Mouse (Mus musculus): ENCODE data around the gene Tmem9. TPM values are rescaled to one million over a fixed set of nuclear protein-coding genes. Genes with fewer than 3 reads are reported as not detected.
A peak's percentile ranks its signal among the peaks of the same experiment; 100 is the strongest.

The Tmem9 gene
- polyA plus RNA-seq, 1 experiment, result 127 TPM

DNA sequence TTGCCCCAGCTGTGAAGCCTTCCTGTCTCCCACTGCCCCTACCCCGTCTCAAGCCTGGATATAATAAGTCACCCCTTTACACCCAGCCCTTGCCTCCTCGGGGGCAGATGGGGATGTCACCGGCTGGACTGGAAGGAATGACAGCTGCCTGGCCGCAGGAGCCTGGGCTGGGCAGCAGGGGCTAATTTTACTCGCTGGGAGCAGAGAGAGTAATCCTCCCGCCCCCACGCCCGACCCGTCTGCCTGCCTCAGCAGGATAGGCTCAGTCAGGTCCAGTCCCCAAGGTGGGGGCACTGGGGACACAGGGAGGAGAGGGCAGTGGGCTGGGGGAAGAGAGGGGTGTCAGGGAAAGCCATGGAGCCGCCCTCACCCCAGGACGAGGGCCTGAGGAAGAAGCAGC is 44.6 kb downstream of the Tmem9 start, which contains the start of gene Cacna1s:
TSS of gene Cacna1s (plus strand) at position 204 of the 400 bp plus-strand sequence.
- H3K36me3 ChIP-seq (ENCODE audit: control insufficient read depth, insufficient read depth), result no peaks in the 10 kb centered on the region
- TF ChIP-seq MAX (IDR thresholded peaks at IDR 0.05; ENCODE audit: low read depth), result no peak
- TF ChIP-seq POLR2AphosphoS2 (IDR thresholded peaks at IDR 0.05; ENCODE audit: insufficient read length, low read depth), result no peak
- peak; percentile 73 to 96 (median 79) for TF ChIP-seq MYOG (IDR thresholded peaks at IDR 0.05; ENCODE audit: control insufficient read depth in 1 of 3, insufficient read depth in 1 of 3, insufficient read length in 2 of 3, low read depth in 2 of 3)
- TF ChIP-seq TCF12 (IDR thresholded peaks at IDR 0.05; ENCODE audit: insufficient read depth, poor library complexity, severe bottlenecking), result peak; percentile 35
- TF ChIP-seq E2F4 (IDR thresholded peaks at IDR 0.05; ENCODE audit: insufficient read depth), result no peak
- TF ChIP-seq MYOD1 (IDR thresholded peaks at IDR 0.05; ENCODE audit: control insufficient read depth in 1 of 3, insufficient read length in 2 of 3, low read depth in 2 of 3), result peak; percentile 19 to 93 (median 79)
- no peak for TF ChIP-seq CEBPB (IDR thresholded peaks at IDR 0.05; ENCODE audit: insufficient read depth, poor library complexity, severe bottlenecking)
- peak; percentile 31 for TF ChIP-seq TCF3 (IDR thresholded peaks at IDR 0.05; ENCODE audit: insufficient read length, low read depth)
- peak; percentile 61 for TF ChIP-seq POLR2A (IDR thresholded peaks at IDR 0.05; ENCODE audit: insufficient read length, low read depth)
- no peak for TF ChIP-seq SRF (IDR thresholded peaks at IDR 0.05; ENCODE audit: control insufficient read depth, insufficient read length, low read depth)
- TF ChIP-seq USF1 (IDR thresholded peaks at IDR 0.05; ENCODE audit: low read depth), result no peak
- TF ChIP-seq REST (IDR thresholded peaks at IDR 0.05; ENCODE audit: insufficient read depth, insufficient read length), result no peak

GRCm38 (mm10) chr1:136055771-136056170 is 47.8 kb downstream of the Tmem9 start:
- Histone ChIP-seq H3K4me3 (no peak overlapping the region), H3K27me3 (ENCODE audit: control insufficient read depth, insufficient read depth, insufficient read length) (no peaks in the 10 kb centered on the region), H3K4me2 (ENCODE audit: low read depth) (peak overlapping the region; percentile 27), H3K79me2 (ENCODE audit: control insufficient read depth, insufficient read depth) (no peaks in the 10 kb centered on the region), H3K36me3 (ENCODE audit: control insufficient read depth, insufficient read depth) (no peaks in the 10 kb centered on the region), H3ac (ENCODE audit: control insufficient read depth, insufficient read length) (no peak overlapping the region)
- TF ChIP-seq USF1 (IDR thresholded peaks at IDR 0.05; ENCODE audit: low read depth), result no peak

More for the DNA sequence above, 44.6 kb downstream of the Tmem9 start, which contains the start of gene Cacna1s:
- H3K4me3 ChIP-seq, result peak within 1 kb of the TSS; percentile 27
- H3K79me2 ChIP-seq (ENCODE audit: control insufficient read depth, insufficient read depth), result no peaks in the 10 kb centered on the region
- peak within 1 kb of the TSS; percentile 65 for H3K4me2 ChIP-seq (ENCODE audit: low read depth)
- H3K27me3 ChIP-seq (ENCODE audit: control insufficient read depth, insufficient read depth, insufficient read length), result no peaks in the 10 kb centered on the region
- H3ac ChIP-seq (ENCODE audit: control insufficient read depth, insufficient read length), result no peak within 1 kb of the TSS

DNA sequence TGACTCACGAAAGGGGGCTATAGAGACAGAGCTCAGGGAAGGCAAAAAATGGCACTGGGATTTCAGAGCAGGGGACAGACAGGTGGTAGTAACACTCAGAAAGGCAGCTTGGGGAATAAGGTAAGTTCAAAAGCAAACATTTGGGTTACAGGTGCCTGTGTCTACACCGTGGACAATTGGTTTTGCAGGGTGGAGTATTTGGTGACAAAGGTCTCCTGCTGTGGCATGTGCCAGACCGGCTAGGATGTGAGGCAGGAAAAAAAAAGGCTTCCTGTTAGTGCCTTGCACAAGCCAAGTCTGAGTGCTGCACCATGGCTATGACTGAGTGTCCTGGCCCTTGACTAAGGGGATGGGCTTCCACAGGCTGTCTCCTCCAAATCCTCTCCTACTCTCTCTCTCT is 50.6 kb downstream of the Tmem9 start:
- H3K4me3 ChIP-seq, result no peak overlapping the region
- TF ChIP-seq MYOG (IDR thresholded peaks at IDR 0.05; ENCODE audit: control insufficient read depth in 1 of 3, insufficient read depth in 1 of 3, insufficient read length in 2 of 3, low read depth in 2 of 3) (no peak), TCF12 (IDR thresholded peaks at IDR 0.05; ENCODE audit: insufficient read depth, poor library complexity, severe bottlenecking) (no peak), CEBPB (IDR thresholded peaks at IDR 0.05; ENCODE audit: insufficient read depth, poor library complexity, severe bottlenecking) (no peak), POLR2A (IDR thresholded peaks at IDR 0.05; ENCODE audit: insufficient read length, low read depth) (no peak), USF1 (IDR thresholded peaks at IDR 0.05; ENCODE audit: low read depth) (no peak), MAX (IDR thresholded peaks at IDR 0.05; ENCODE audit: low read depth) (no peak), POLR2AphosphoS2 (IDR thresholded peaks at IDR 0.05; ENCODE audit: insufficient read length, low read depth) (no peak), SRF (IDR thresholded peaks at IDR 0.05; ENCODE audit: control insufficient read depth, insufficient read length, low read depth) (no peak), MYOD1 (IDR thresholded peaks at IDR 0.05; ENCODE audit: control insufficient read depth in 1 of 3, insufficient read length in 2 of 3, low read depth in 2 of 3) (no peak), E2F4 (IDR thresholded peaks at IDR 0.05; ENCODE audit: insufficient read depth) (no peak), TCF3 (IDR thresholded peaks at IDR 0.05; ENCODE audit: insufficient read length, low read depth) (no peak), REST (IDR thresholded peaks at IDR 0.05; ENCODE audit: insufficient read depth, insufficient read length) (no peak)
- H3K79me2 ChIP-seq (ENCODE audit: control insufficient read depth, insufficient read depth), result no peaks in the 10 kb centered on the region
- H3K36me3 ChIP-seq (ENCODE audit: control insufficient read depth, insufficient read depth), result no peaks in the 10 kb centered on the region
- H3ac ChIP-seq (ENCODE audit: control insufficient read depth, insufficient read length), result no peak overlapping the region
- no peak overlapping the region for H3K4me2 ChIP-seq (ENCODE audit: low read depth)
- no peaks in the 10 kb centered on the region for H3K27me3 ChIP-seq (ENCODE audit: control insufficient read depth, insufficient read depth, insufficient read length)

DNA sequence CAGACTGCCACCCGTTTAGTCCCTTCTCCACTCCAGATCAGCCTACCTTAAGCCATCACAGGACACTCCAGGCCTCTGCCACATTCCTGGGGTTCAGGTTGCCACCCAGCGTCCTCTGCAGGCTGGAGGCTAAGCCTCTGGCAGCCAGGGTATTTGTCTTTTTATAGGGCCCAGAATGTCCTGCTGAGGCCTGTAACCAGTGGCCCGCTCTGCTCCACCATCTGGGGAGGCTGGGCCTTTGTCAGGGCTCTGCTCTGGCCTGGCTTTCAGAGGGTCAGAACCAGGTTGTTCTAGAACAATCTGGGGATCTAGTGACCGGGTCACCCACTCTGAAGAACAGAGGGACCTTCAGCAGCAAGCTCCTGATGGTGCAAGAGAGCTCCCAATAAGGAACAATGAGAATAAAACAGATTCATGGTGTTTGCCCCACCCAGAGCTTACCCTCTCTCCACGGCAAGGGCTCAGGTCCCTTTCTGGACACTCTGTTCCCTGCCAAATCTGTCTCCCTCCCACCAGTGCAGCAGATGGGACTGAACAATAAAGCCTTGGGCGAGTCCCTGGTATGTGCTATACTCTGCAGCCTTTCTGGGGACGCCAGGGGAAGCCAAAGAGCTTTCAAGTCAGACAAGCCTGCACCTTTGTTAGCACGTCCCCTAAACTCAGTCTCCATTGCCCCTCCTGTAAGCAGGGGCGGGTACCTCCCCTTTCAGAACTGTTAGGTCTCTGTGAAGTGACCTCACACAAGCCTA is 53.3 kb downstream of the Tmem9 start:
- Histone ChIP-seq H3K4me2 (ENCODE audit: low read depth) (peak overlapping the region; percentile 27), H3K36me3 (ENCODE audit: control insufficient read depth, insufficient read depth) (no peaks in the 10 kb centered on the region), H3K27me3 (ENCODE audit: control insufficient read depth, insufficient read depth, insufficient read length) (no peaks in the 10 kb centered on the region), H3K4me3 (no peak overlapping the region), H3ac (ENCODE audit: control insufficient read depth, insufficient read length) (no peak overlapping the region), H3K79me2 (ENCODE audit: control insufficient read depth, insufficient read depth) (no peaks in the 10 kb centered on the region)
- TF ChIP-seq POLR2AphosphoS2 (IDR thresholded peaks at IDR 0.05; ENCODE audit: insufficient read length, low read depth) (no peak), MYOD1 (IDR thresholded peaks at IDR 0.05; ENCODE audit: control insufficient read depth in 1 of 3, insufficient read length in 2 of 3, low read depth in 2 of 3) (no peak), MAX (IDR thresholded peaks at IDR 0.05; ENCODE audit: low read depth) (no peak), TCF12 (IDR thresholded peaks at IDR 0.05; ENCODE audit: insufficient read depth, poor library complexity, severe bottlenecking) (peak; percentile 3), REST (IDR thresholded peaks at IDR 0.05; ENCODE audit: insufficient read depth, insufficient read length) (no peak), MYOG (IDR thresholded peaks at IDR 0.05; ENCODE audit: control insufficient read depth in 1 of 3, insufficient read depth in 1 of 3, insufficient read length in 2 of 3, low read depth in 2 of 3) (peak in 1 of 3 experiments; percentile 15), TCF3 (IDR thresholded peaks at IDR 0.05; ENCODE audit: insufficient read length, low read depth) (no peak)

- Histone ChIP-seq H3K27me3 (ENCODE audit: control insufficient read depth, insufficient read depth, insufficient read length) (no peaks in the 10 kb centered on the region), H3K4me3 (no peak overlapping the region)
- TF ChIP-seq SRF (IDR thresholded peaks at IDR 0.05; ENCODE audit: control insufficient read depth, insufficient read length, low read depth), result no peak
- no peak for TF ChIP-seq TCF12 (IDR thresholded peaks at IDR 0.05; ENCODE audit: insufficient read depth, poor library complexity, severe bottlenecking)
- no peak for TF ChIP-seq POLR2AphosphoS2 (IDR thresholded peaks at IDR 0.05; ENCODE audit: insufficient read length, low read depth)
- TF ChIP-seq MYOD1 (IDR thresholded peaks at IDR 0.05; ENCODE audit: control insufficient read depth in 1 of 3, insufficient read length in 2 of 3, low read depth in 2 of 3), result no peak
- no peak for TF ChIP-seq E2F4 (IDR thresholded peaks at IDR 0.05; ENCODE audit: insufficient read depth)
- no peak for TF ChIP-seq MAX (IDR thresholded peaks at IDR 0.05; ENCODE audit: low read depth)
- no peak for TF ChIP-seq CEBPB (IDR thresholded peaks at IDR 0.05; ENCODE audit: insufficient read depth, poor library complexity, severe bottlenecking)
- TF ChIP-seq TCF3 (IDR thresholded peaks at IDR 0.05; ENCODE audit: insufficient read length, low read depth), result no peak
- TF ChIP-seq USF1 (IDR thresholded peaks at IDR 0.05; ENCODE audit: low read depth), result no peak
- TF ChIP-seq MYOG (IDR thresholded peaks at IDR 0.05; ENCODE audit: control insufficient read depth in 1 of 3, insufficient read depth in 1 of 3, insufficient read length in 2 of 3, low read depth in 2 of 3), result no peak
- no peak for TF ChIP-seq POLR2A (IDR thresholded peaks at IDR 0.05; ENCODE audit: insufficient read length, low read depth)
- no peak for TF ChIP-seq REST (IDR thresholded peaks at IDR 0.05; ENCODE audit: insufficient read depth, insufficient read length)
Observed at GRCm38 (mm10) chr1:136061790-136062141, 53.8 kb downstream of the Tmem9 start.

More at GRCm38 (mm10) chr1:136061790-136062141, 53.8 kb downstream of the Tmem9 start:
- H3K79me2 ChIP-seq (ENCODE audit: control insufficient read depth, insufficient read depth), result no peaks in the 10 kb centered on the region
- H3K36me3 ChIP-seq (ENCODE audit: control insufficient read depth, insufficient read depth), result no peaks in the 10 kb centered on the region
- no peak overlapping the region for H3K4me2 ChIP-seq (ENCODE audit: low read depth)
- H3ac ChIP-seq (ENCODE audit: control insufficient read depth, insufficient read length), result no peak overlapping the region

All from myocyte (in vitro differentiated cells).